Mouse (Mus musculus) kidney, embryonic 16.5 days (tissue): ENCODE measurements around the gene Slc9a2. TPM values are rescaled to one million over a fixed set of nuclear protein-coding genes. Genes with fewer than 3 reads are reported as not detected.

Experiments used
- ATAC-seq: fragments of 200-750 bp; cut with Nextera tagmentation; 2 replicates; pipeline ENCODE4 v1.8.0; 2017; ENCODE audit warnings: moderate TSS enrichment; ENCODE audit not compliant: low FRiP score, low TSS enrichment
- H3K27ac ChIP-seq: fragments of 300-500 bp; sonication (generic); 2 replicates; pipeline ENCODE4 v1.5.1; 2014; ENCODE audit warnings: low read length
- H3K27me3 ChIP-seq: fragments of 300-500 bp; sonication (generic); 2 replicates; pipeline ENCODE4 v1.6.1; 2014; ENCODE audit warnings: low read length, control low read depth, mixed read lengths; ENCODE audit not compliant: insufficient read depth
- H3K36me3 ChIP-seq: fragments of 300-500 bp; sonication (generic); 2 replicates; pipeline ENCODE4 v1.6.1; 2014; ENCODE audit warnings: low read length, control low read depth, mixed read lengths; ENCODE audit not compliant: insufficient read depth
- H3K4me1 ChIP-seq: fragments of 300-500 bp; sonication (generic); 2 replicates; pipeline ENCODE4 v1.6.1; 2014; ENCODE audit warnings: low read length, control low read depth, mixed read lengths; ENCODE audit not compliant: insufficient read depth
- H3K4me2 ChIP-seq: fragments of 300-500 bp; sonication (generic); replicated peaks from 2 replicates; pipeline ENCODE4 v1.6.1; 2014; ENCODE audit warnings: low read depth, low read length
- H3K4me3 ChIP-seq: fragments of 300-500 bp; sonication (generic); 2 replicates; pipeline ENCODE4 v1.5.1; 2014; ENCODE audit warnings: mild to moderate bottlenecking, low read length
- H3K9ac ChIP-seq: fragments of 300-500 bp; sonication (generic); replicated peaks from 2 replicates; pipeline ENCODE4 v1.6.1; 2014; ENCODE audit warnings: low read length
- H3K9me3 ChIP-seq: fragments of 300-500 bp; sonication (generic); 2 replicates; pipeline ENCODE4 v1.6.1; 2016; ENCODE audit warnings: low read length, control low read depth
- WGBS: fragments of 180-500 bp; shearing (Covaris S2); extraction: QIAGEN DNeasy Blood & Tissue Kit; methylation state at CpG from one replicate; pipeline ENCODE4 v1.1.7; 2014; 5-methylcytosine and 5-hydroxymethylcytosine counted together
- polyA plus RNA-seq: library from polyadenylated mRNA; unstranded; fragments of >200 nt; fragmentation: Nextera tagmentation; extraction: Ambion mirVana; gene quantifications from 2 replicates; pipeline ENCODE4 v1.2.1, GENCODE M21; 2015

Gene Slc9a2
- polyA plus RNA-seq: 2.7 and 2.8 TPM in 2 replicates

DNA sequence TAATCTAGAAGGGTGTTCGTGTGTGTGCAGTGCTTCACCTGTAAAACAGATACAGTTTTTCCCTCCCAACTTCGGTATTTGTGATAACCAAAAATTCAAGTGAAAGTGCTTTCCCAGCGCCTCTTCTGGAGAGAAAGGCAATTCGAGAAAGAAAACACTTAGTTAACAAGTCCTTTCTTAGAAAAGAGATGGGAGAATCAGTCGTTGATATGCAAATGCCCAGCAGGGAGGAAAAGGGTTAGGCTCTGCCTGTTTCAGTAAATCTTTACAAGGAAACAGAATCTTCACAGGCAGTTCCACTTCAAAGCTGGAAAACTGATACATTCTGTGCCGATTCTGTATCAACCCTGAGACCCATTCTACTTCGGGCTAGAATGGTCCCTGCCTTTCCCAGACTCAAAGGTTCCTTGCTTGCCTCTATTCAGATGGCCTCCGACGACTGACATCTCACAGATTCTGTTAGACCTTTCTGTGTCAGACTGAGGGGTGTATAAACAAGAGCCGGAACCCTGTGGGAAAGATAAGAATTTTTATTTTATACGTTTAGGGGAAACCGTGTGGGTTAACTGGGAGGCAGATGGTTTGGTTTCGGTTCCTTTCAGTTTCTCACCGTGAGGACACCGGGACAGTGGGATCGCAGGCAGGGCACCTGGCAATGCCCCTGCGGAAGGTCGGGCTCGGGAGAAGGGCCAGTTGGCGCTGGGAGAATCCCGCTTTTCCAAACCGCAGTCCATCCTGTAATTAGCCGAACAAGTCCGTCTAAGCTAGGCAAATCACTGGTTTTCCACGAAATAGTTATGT is at the start of gene Slc9a2:
TSS of gene Slc9a2 (plus strand) at position 508 of the 801 bp plus-strand sequence.
- Histone ChIP-seq H3K4me3 (peak within 1 kb of the TSS; percentile 63), H3K36me3 (no peaks in the 10 kb centered on the region), H3K4me2 (peak within 1 kb of the TSS; percentile 98), H3K27ac (no peak within 1 kb of the TSS), H3K4me1 (peaks cover 8% of the 10 kb centered on the region; the same call in 1 of the 2 replicates), H3K9ac (peak within 1 kb of the TSS; percentile 66), H3K9me3 (no peaks in the 10 kb centered on the region), H3K27me3 (peaks cover 45% of the 10 kb centered on the region)
- ATAC-seq: no peak
- 4% methylated on average over 25 of the region's 25 CpGs for WGBS

DNA sequence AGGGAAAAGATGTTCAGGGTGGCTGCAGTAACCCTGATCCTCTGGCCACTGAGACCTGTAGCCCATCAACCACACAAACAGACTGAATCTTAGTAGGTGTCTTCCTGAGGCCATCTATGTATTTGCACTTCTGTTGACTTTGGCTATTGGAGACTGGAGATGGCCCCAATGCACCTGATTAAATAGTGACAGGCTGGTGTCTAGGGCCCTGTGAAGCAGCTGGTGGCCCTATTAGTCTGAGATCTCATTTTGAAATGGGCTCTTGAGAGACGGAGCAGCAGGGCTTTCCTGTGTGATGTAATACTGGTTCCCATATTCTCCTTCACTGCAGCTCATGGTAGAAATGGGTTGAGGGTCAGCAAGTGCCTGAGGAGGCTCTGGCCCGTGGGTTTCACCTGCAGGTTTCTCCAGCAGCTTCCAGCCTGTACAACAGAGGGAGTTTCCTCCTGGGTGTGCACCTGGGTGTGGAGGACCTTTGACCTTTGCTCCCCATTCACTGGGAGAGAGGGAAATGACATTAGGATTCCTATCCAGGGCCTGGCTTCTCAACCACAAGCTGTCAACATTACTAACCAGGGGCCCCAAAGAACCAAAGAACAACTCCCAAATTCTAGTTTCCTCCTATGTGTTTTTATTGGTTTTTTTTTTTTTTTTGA is 47.8 kb upstream of the Slc9a2 start:
- 49% methylated on average over 2 of the region's 2 CpGs for WGBS
- no peak overlapping the region for H3K4me2 ChIP-seq
- no peak overlapping the region for H3K27ac ChIP-seq
- 0 out of 2 replicates have a peak, but pooled peaks have one; percentile 12 for ATAC-seq
- no peak overlapping the region for H3K9ac ChIP-seq
- H3K9me3 ChIP-seq: no peaks in the 10 kb centered on the region
- H3K27me3 ChIP-seq: no peaks in the 10 kb centered on the region
- no peak overlapping the region for H3K4me3 ChIP-seq
- H3K4me1 ChIP-seq: peaks cover 18% of the 10 kb centered on the region
- H3K36me3 ChIP-seq: no peaks in the 10 kb centered on the region

DNA sequence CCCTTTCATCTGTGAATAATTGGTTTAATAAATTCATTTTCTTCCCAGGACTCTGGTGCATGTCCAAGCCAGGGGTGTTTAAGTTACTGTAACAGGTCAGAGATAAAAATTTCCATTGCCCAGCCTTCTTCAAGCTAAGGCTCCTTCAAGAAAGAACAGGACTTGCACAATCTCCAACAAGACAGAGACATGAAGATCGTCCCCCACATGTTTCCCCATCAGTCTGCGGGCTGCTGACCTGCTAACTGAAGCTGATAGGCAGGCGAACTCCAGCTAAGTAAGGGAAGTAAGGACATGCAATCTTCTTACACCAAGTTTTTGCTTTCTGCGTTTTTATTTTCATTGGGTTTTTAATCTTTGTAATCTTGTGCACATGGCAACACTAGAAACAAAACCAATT is 45.8 kb upstream of the Slc9a2 start:
- Histone ChIP-seq H3K36me3 (no peaks in the 10 kb centered on the region), H3K9ac (no peak overlapping the region), H3K4me3 (no peak overlapping the region), H3K27me3 (no peaks in the 10 kb centered on the region), H3K4me2 (no peak overlapping the region), H3K27ac (peak overlapping the region; percentile 2; the same call in 1 of the 2 replicates), H3K9me3 (no peaks in the 10 kb centered on the region), H3K4me1 (peaks cover 18% of the 10 kb centered on the region)
- ATAC-seq: no peak
- 67% methylated on average over 4 of the region's 4 CpGs for WGBS

DNA sequence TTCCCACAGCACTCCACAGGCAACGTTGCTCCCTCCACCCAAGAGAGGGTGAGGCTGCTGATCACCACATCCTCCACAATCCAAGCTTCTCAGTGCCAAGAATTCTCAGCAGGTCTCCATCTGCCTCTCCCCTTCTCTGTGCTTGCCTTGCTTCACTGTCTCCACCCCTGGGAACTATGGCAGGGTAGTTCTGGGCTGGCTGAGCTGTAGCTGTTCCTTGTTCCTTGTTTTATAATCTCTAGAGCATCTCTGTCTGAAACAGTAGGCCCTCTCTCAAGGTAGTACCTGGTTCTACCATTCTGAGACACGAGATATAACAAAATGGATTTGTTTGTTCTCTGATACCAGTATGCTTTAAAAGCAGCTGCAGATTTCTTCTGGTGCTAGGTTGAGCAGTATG is 32.1 kb upstream of the Slc9a2 start:
- Histone ChIP-seq H3K9ac (no peak overlapping the region), H3K4me3 (no peak overlapping the region), H3K27me3 (no peaks in the 10 kb centered on the region), H3K4me1 (no peaks in the 10 kb centered on the region), H3K9me3 (no peaks in the 10 kb centered on the region), H3K36me3 (no peaks in the 10 kb centered on the region), H3K27ac (no peak overlapping the region), H3K4me2 (no peak overlapping the region)
- no peak for ATAC-seq
- 74% methylated on average over 2 of the region's 2 CpGs for WGBS

DNA sequence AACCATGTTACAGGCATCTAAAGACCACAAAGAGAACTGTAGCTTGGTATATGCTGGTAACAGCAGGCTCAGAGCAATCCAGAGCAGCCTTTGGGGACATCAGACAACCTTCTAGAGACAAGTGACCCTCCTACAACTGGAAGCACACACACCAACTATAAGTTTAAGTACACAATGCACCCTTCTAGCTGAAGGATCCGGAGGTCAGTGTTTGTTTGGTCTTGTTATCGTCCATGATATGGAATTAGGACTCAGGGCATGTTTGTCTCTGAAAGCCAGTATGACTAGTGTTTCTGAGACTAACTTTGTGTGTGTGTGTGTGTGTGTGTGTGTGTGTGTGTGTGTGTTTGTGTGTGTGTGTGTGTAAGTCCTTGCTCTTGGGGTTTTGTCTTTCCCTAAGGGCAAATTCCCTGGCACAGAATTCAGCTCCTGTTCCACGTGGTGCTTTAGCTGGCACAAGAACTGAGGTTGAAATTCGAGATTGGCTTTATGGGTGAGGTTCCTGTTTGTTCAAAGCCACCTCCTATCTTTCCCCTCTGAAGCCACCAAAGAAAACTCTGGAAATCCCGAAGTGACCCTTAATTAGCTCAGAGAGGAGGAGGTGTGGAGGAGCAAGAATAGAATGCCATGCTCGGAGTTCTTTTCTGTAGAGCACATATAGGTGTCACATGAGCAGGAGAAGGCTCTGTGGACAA is 29.4 kb upstream of the Slc9a2 start:
- Histone ChIP-seq H3K9ac (no peak overlapping the region), H3K4me1 (no peaks in the 10 kb centered on the region), H3K4me3 (no peak overlapping the region), H3K27me3 (no peaks in the 10 kb centered on the region), H3K27ac (no peak overlapping the region), H3K4me2 (no peak overlapping the region), H3K9me3 (no peaks in the 10 kb centered on the region), H3K36me3 (no peaks in the 10 kb centered on the region)
- WGBS: 43% methylated on average over 6 of the region's 6 CpGs
- ATAC-seq: no peak

DNA sequence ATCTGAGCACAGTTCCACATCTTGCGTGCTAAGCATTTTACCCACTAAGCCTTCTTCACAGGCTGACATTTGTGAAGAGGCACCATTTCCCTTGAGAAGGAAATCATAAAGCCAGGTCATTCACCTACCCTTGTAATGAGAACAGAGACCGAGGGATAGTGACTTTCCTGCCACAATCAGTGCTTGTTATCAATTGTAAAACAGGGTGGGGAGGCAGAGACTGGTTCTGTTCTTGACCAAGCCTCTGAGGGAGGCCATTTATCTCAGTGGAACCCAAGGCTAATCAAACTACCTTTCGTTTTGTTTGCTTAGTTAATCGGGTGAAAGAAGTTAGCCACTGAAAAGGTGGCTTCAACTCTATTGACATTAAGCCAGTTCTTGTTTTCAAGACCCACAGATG is 23.3 kb upstream of the Slc9a2 start:
- Histone ChIP-seq H3K4me1 (peaks cover 24% of the 10 kb centered on the region), H3K36me3 (no peaks in the 10 kb centered on the region), H3K4me2 (no peak overlapping the region), H3K9me3 (no peaks in the 10 kb centered on the region), H3K4me3 (no peak overlapping the region), H3K27me3 (no peaks in the 10 kb centered on the region), H3K27ac (no peak overlapping the region), H3K9ac (no peak overlapping the region)
- WGBS: 80% methylated on average over 4 of the region's 4 CpGs
- ATAC-seq: no peak

DNA sequence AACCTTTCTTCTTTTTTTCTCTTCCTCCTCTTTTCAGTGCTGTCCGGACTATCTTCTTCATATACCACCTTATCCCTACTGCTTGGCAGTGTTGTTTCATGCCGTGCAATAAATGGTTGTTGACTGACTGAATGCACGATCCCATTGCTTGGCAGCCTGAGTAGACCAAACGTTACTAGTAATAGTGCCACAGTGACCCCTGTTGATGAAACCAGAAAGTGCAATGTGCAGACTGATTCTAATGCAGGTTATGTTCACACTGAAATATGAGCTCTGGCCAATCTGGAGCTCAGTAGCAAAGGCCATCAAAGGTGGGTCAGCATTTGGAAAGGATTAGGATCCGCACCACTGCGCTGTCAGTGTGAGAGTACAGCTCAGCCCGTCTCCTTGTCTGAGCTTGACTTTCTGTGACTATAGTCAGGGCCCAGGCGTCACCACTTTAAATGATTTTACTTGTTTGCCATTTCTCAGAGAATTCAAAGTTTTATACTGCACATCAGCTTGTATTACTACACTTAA is 22.3 kb upstream of the Slc9a2 start:
- no peak overlapping the region for H3K9ac ChIP-seq
- H3K4me1 ChIP-seq: peaks cover 24% of the 10 kb centered on the region
- ATAC-seq: peak; percentile 80
- 41% methylated on average over 8 of the region's 8 CpGs for WGBS
- no peaks in the 10 kb centered on the region for H3K27me3 ChIP-seq
- H3K4me3 ChIP-seq: no peak overlapping the region
- H3K36me3 ChIP-seq: no peaks in the 10 kb centered on the region
- H3K4me2 ChIP-seq: no peak overlapping the region
- no peak overlapping the region for H3K27ac ChIP-seq
- no peaks in the 10 kb centered on the region for H3K9me3 ChIP-seq

DNA sequence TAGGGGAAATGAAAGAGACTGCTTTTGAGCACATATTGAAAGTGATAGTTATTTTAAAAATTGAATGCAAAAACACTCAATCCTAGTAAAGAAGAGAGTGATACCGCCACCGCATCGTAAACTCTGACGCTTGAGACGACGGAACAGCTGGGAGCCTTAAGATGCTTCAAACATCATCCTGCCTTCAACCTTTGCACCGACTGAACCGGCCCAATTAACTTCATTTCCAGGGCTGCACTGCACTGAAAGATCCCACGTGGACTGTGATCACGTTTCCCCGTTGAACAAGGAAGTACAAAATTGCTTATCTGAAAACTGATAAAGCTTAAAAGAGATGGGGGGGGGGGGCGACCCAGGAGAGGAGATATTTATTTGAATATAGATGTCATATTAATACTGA is 21.4 kb upstream of the Slc9a2 start:
- Histone ChIP-seq H3K27ac (no peak overlapping the region), H3K36me3 (no peaks in the 10 kb centered on the region), H3K27me3 (no peaks in the 10 kb centered on the region), H3K9ac (no peak overlapping the region), H3K4me1 (peaks cover 24% of the 10 kb centered on the region), H3K9me3 (no peaks in the 10 kb centered on the region), H3K4me2 (peak overlapping the region; percentile 44), H3K4me3 (peak overlapping the region; percentile 17; the same call in 1 of the 2 replicates)
- WGBS: 12% methylated on average over 12 of the region's 12 CpGs
- no peak for ATAC-seq

DNA sequence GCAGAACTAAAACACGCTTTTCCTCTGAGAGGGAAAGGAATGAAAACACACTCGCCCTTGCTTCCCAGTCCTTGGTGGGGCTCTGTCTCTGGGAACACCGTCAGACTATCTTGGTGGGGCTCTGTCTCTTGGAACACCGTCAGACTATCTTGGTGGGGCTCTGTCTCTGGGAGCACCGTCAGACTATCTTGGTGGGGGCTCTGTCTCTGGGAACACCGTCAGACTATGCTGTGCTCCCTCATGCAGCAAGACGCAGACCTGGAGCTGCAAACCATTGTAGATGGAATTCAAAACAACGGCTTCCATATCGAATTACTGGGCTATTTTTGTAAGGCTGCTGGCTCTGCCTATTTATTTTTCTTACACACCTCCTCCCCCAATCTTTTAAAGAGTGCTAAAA is 20.9 kb upstream of the Slc9a2 start:
- H3K27ac ChIP-seq: peak overlapping the region; percentile 23; the same call in 1 of the 2 replicates
- peaks cover 24% of the 10 kb centered on the region for H3K4me1 ChIP-seq
- no peaks in the 10 kb centered on the region for H3K9me3 ChIP-seq
- H3K4me2 ChIP-seq: peak overlapping the region; percentile 44
- no peaks in the 10 kb centered on the region for H3K27me3 ChIP-seq
- H3K4me3 ChIP-seq: peak overlapping the region; percentile 17; the same call in 1 of the 2 replicates
- peak; percentile 52; the same call in 1 of the 2 replicates for ATAC-seq
- 10% methylated on average over 9 of the region's 9 CpGs for WGBS
- peak overlapping the region; percentile 38; the same call in 1 of the 2 replicates for H3K9ac ChIP-seq
- no peaks in the 10 kb centered on the region for H3K36me3 ChIP-seq
